Mouse (Mus musculus) macrophage (primary cell): ENCODE data around the gene Gatc. TPM values are rescaled to one million over a fixed set of nuclear protein-coding genes. Genes with fewer than 3 reads are reported as not detected.

Experiments
- polyA plus RNA-seq: library from polyadenylated mRNA; stranded (reverse); fragments of 250-400 nt; gene quantifications from 3 replicates; pipeline ENCODE4 v1.2.4, GENCODE M21; 2018; ENCODE audit warnings: inconsistent platforms

Gene Gatc
- polyA plus RNA-seq, 1 experiment from 2014 or later: 43.8 TPM

Other genes with a start within 250 kb of the Gatc start
- gene Gm10401, start 242.9 kb downstream of the Gatc start, polyA plus RNA-seq: 1.4 TPM in 1 of 3 replicates, not detected in the others
- 18.4 to 32.1 TPM (median 30.6 TPM) in 3 replicates for gene Acads, start 221.8 kb downstream of the Gatc start, polyA plus RNA-seq
- gene Unc119b, start 206.2 kb downstream of the Gatc start, polyA plus RNA-seq: 4.7 to 6.5 TPM (median 5.0 TPM) in 3 replicates
- 48.9 to 54.7 TPM (median 49.7 TPM) in 3 replicates for gene Mlec, start 183.0 kb downstream of the Gatc start, polyA plus RNA-seq
- not detected in 3 replicates for gene Cabp1, start 146.8 kb downstream of the Gatc start, polyA plus RNA-seq
- gene Pop5, start 105.3 kb downstream of the Gatc start, polyA plus RNA-seq: 18.6 to 30.7 TPM (median 22.3 TPM) in 3 replicates
- 89.0 to 101 TPM (median 92.8 TPM) in 3 replicates for gene Rnf10, start 68.3 kb downstream of the Gatc start, polyA plus RNA-seq
- 22.6 to 29.0 TPM (median 22.8 TPM) in 3 replicates for gene Coq5, start 61.5 kb downstream of the Gatc start, polyA plus RNA-seq
- gene Dynll1, start 40.2 kb downstream of the Gatc start, polyA plus RNA-seq: 156 to 244 TPM (median 202 TPM) in 3 replicates
- gene Srsf9, start 14.0 kb downstream of the Gatc start, polyA plus RNA-seq: 61.4 to 98.7 TPM (median 76.4 TPM) in 3 replicates
- gene Triap1, start within 50 bp of the Gatc start, polyA plus RNA-seq: 36.6 to 91.2 TPM (median 78.9 TPM) in 3 replicates
- 268 to 413 TPM (median 344 TPM) in 3 replicates for gene Cox6a1, start 7.8 kb upstream of the Gatc start, polyA plus RNA-seq
- not detected in 3 replicates for gene Msi1, start 88.4 kb upstream of the Gatc start, polyA plus RNA-seq
- not detected in 3 replicates for gene Pla2g1b, start 125.1 kb upstream of the Gatc start, polyA plus RNA-seq
- gene Sirt4, start 143.5 kb upstream of the Gatc start, polyA plus RNA-seq: 6.7 to 11.2 TPM (median 7.2 TPM) in 3 replicates
- 48.5 to 74.5 TPM (median 67.7 TPM) in 3 replicates for gene Pxn, start 165.5 kb upstream of the Gatc start, polyA plus RNA-seq
- gene Rplp0, start 218.3 kb upstream of the Gatc start, polyA plus RNA-seq: 520 to 1,272 TPM (median 1,219 TPM) in 3 replicates
- 12.9 to 25.7 TPM (median 22.1 TPM) in 3 replicates for gene Gcn1l1, start 224.1 kb upstream of the Gatc start, polyA plus RNA-seq